Mouse (Mus musculus) ES-E14 (cell line): ENCODE measurements around the gene Rev3l. TPM values are rescaled to one million over a fixed set of nuclear protein-coding genes. Genes with fewer than 3 reads are reported as not detected.
A peak's percentile ranks its signal among the peaks of the same experiment; 100 is the strongest.

Experiments used
- DNase-seq: peaks from one replicate; pipeline ENCODE4 v3.0.0-alpha.2; 2013; ENCODE audit warnings: low read depth, low spot score
- H3K27ac ChIP-seq: 2 replicates; pipeline ENCODE4 v1.5.1; 2012; ENCODE audit warnings: low read depth, mild to moderate bottlenecking, low read length, moderate library complexity, mixed read lengths; ENCODE audit not compliant: poor library complexity, insufficient read depth, severe bottlenecking
- H3K36me3 ChIP-seq: 2 replicates; pipeline ENCODE4 v1.6.1; 2012; ENCODE audit warnings: mild to moderate bottlenecking, low read length, moderate library complexity, mixed read lengths; ENCODE audit not compliant: control insufficient read depth, poor library complexity, insufficient read depth, severe bottlenecking
- H3K4me1 ChIP-seq, 2 experiments: fragments of 150-350 bp in 1 of 2; sonication (generic) in 1 of 2; 2 replicates each; pipeline ENCODE4 v1.6.1; 2012; ENCODE audit warnings: low read length in 2 of 2, mild to moderate bottlenecking in 1 of 2, mixed read lengths in 1 of 2; ENCODE audit not compliant: control insufficient read depth in 2 of 2, insufficient read depth in 2 of 2, poor library complexity in 1 of 2
- H3K4me3 ChIP-seq, 2 experiments: fragments of 150-350 bp in 1 of 2; sonication (generic) in 1 of 2; 2 replicates each; pipeline ENCODE4 v1.5.1; 2012; ENCODE audit warnings: low read length in 2 of 2, low read depth in 1 of 2, mild to moderate bottlenecking in 1 of 2, mixed read lengths in 1 of 2; ENCODE audit not compliant: insufficient read depth in 1 of 2, poor library complexity in 1 of 2, severe bottlenecking in 1 of 2
- H3K9ac ChIP-seq: 2 replicates; pipeline ENCODE4 v1.6.1; 2012; ENCODE audit warnings: low read depth, mild to moderate bottlenecking, low read length, mixed read lengths; ENCODE audit not compliant: poor library complexity, insufficient read depth, severe bottlenecking
- H3K9me3 ChIP-seq: fragments of 150-350 bp; sonication (generic); 2 replicates; pipeline ENCODE4 v1.6.1; 2012; ENCODE audit warnings: low read depth, mild to moderate bottlenecking, low read length; ENCODE audit not compliant: control insufficient read depth, insufficient read depth
- CHD2 ChIP-seq: IDR thresholded peaks from 2 replicates; pipeline ENCODE4 v1.6.1; 2014; ENCODE audit warnings: mild to moderate bottlenecking, low read depth, low read length, inconsistent platforms
- HCFC1 ChIP-seq: IDR thresholded peaks from 2 replicates; pipeline ENCODE4 v1.6.1; 2012; ENCODE audit warnings: low read length, inconsistent platforms, borderline replicate concordance; ENCODE audit not compliant: insufficient read depth
- MAFK ChIP-seq: IDR thresholded peaks from 2 replicates; pipeline ENCODE4 v1.6.1; 2014; ENCODE audit warnings: mild to moderate bottlenecking, low read depth, low read length, inconsistent platforms; ENCODE audit not compliant: insufficient read depth
- ZC3H11A ChIP-seq: IDR thresholded peaks from 2 replicates; pipeline ENCODE4 v1.6.1; 2012; ENCODE audit warnings: low read depth, mild to moderate bottlenecking, inconsistent platforms, low read length, borderline replicate concordance
- ZNF384 ChIP-seq: IDR thresholded peaks from 2 replicates; pipeline ENCODE4 v1.6.1; 2012; ENCODE audit warnings: low read depth, low read length, inconsistent platforms
- in situ Hi-C, 2 experiments: fragments of 600-800 bp; cut with MboI; formaldehyde crosslinking; loops; one replicate each; pipeline ENCODE4 v1.15.1; 2025; ENCODE audit warnings: low sequenced_read_pairs in 2 of 2, inconsistent platforms in 1 of 2; ENCODE audit not compliant: unreplicated experiment in 2 of 2
- total RNA-seq: library from RNA; depleted of rRNA; stranded (reverse); fragments of 300-350 nt; gene quantifications from 2 replicates; pipeline ENCODE4 v1.2.3, GENCODE M21; 2012

The Rev3l gene
- total RNA-seq, 1 experiment = 35.0 TPM

- no peak for DNase-seq
- Histone ChIP-seq H3K27ac (no peak overlapping the region), H3K9me3 (no peaks in the 10 kb centered on the region), H3K4me1 (no peaks in the 10 kb centered on the region), H3K9ac (no peak overlapping the region), H3K36me3 (no peaks in the 10 kb centered on the region), H3K4me3 (no peak overlapping the region)
- no peak for TF ChIP-seq ZNF384
- in situ Hi-C loops = no loop called here
Measured at GRCm38 (mm10) chr10:39793295-39793694, 61.4 kb downstream of the Rev3l start.

- peak; percentile 68 for DNase-seq
- TF ChIP-seq CHD2 (no peak), ZC3H11A (peak; percentile 20; the same call in 1 of the 2 replicates)
- Histone ChIP-seq H3K27ac (no peak overlapping the region), H3K4me1 (no peaks in the 10 kb centered on the region), H3K9ac (no peak overlapping the region), H3K9me3 (no peaks in the 10 kb centered on the region), H3K4me3 (no peak overlapping the region), H3K36me3 (peaks cover 7% of the 10 kb centered on the region)
- in situ Hi-C loops = no loop called here
Measured at GRCm38 (mm10) chr10:39811507-39811906, 79.6 kb downstream of the Rev3l start.

GRCm38 (mm10) chr10:39842621-39843020 is 110.7 kb downstream of the Rev3l start:
- TF ChIP-seq MAFK (no peak), CHD2 (no peak), ZNF384 (no peak), HCFC1 (no peak), ZC3H11A (no peak)
- Histone ChIP-seq H3K4me1 (no peaks in the 10 kb centered on the region), H3K36me3 (peaks cover 8% of the 10 kb centered on the region), H3K4me3 (no peak overlapping the region), H3K9ac (no peak overlapping the region), H3K9me3 (no peaks in the 10 kb centered on the region), H3K27ac (no peak overlapping the region)
- DNase-seq = no peak
- in situ Hi-C loops = no loop called here

- Histone ChIP-seq H3K36me3 (peaks cover 7% of the 10 kb centered on the region), H3K4me3 (no peak overlapping the region), H3K9ac (no peak overlapping the region), H3K4me1 (no peaks in the 10 kb centered on the region), H3K9me3 (no peaks in the 10 kb centered on the region), H3K27ac (no peak overlapping the region)
- in situ Hi-C loops = no loop called here
- TF ChIP-seq ZC3H11A (no peak), ZNF384 (no peak), CHD2 (no peak), MAFK (no peak), HCFC1 (no peak)
- DNase-seq = no peak
Measured at GRCm38 (mm10) chr10:39865509-39865908, 133.6 kb downstream of the Rev3l start.

- TF ChIP-seq ZC3H11A (no peak), HCFC1 (no peak), CHD2 (no peak), ZNF384 (no peak), MAFK (no peak)
- no peaks in the 10 kb centered on the region for H3K4me1 ChIP-seq
- H3K4me3 ChIP-seq = no peak overlapping the region
- no peaks in the 10 kb centered on the region for H3K9me3 ChIP-seq
- in situ Hi-C loops = no loop called here
- H3K36me3 ChIP-seq = no peaks in the 10 kb centered on the region
- no peak overlapping the region for H3K27ac ChIP-seq
- no peak for DNase-seq
- H3K9ac ChIP-seq = no peak overlapping the region
Measured at GRCm38 (mm10) chr10:39888621-39889020, 156.7 kb downstream of the Rev3l start.
